Mouse (Mus musculus) kidney, embryonic 14.5 days (tissue): ENCODE results near the gene Man1a2. TPM values are rescaled to one million over a fixed set of nuclear protein-coding genes. Genes with fewer than 3 reads are reported as not detected.

Source experiments
- ATAC-seq: fragments of 200-750 bp; cut with Nextera tagmentation; 2 replicates; pipeline ENCODE4 v1.8.0; 2017; ENCODE audit warnings: moderate number of reproducible peaks, mild to moderate bottlenecking, moderate TSS enrichment, moderate library complexity; ENCODE audit not compliant: low FRiP score, low TSS enrichment
- H3K27ac ChIP-seq: fragments of 300-500 bp; sonication (generic); 2 replicates; pipeline ENCODE4 v1.5.1; 2014; ENCODE audit warnings: low read depth, mild to moderate bottlenecking, low read length, moderate library complexity, mixed read lengths
- H3K27me3 ChIP-seq: fragments of 300-500 bp; sonication (generic); 2 replicates; pipeline ENCODE4 v1.6.1; 2014; ENCODE audit warnings: mild to moderate bottlenecking, low read length; ENCODE audit not compliant: control insufficient read depth, insufficient read depth
- H3K36me3 ChIP-seq: fragments of 300-500 bp; sonication (generic); 2 replicates; pipeline ENCODE4 v1.6.1; 2014; ENCODE audit warnings: low read length, mixed read lengths; ENCODE audit not compliant: control insufficient read depth, insufficient read depth
- H3K4me1 ChIP-seq: fragments of 300-500 bp; sonication (generic); 2 replicates; pipeline ENCODE4 v1.6.1; 2014; ENCODE audit warnings: low read length, mixed read lengths; ENCODE audit not compliant: control insufficient read depth, insufficient read depth
- H3K4me2 ChIP-seq: fragments of 300-500 bp; sonication (generic); replicated peaks from 2 replicates; pipeline ENCODE4 v1.6.1; 2014; ENCODE audit warnings: low read depth, mild to moderate bottlenecking, low read length
- H3K4me3 ChIP-seq: fragments of 300-500 bp; sonication (generic); 2 replicates; pipeline ENCODE4 v1.5.1; 2014; ENCODE audit warnings: mild to moderate bottlenecking, low read length
- H3K9ac ChIP-seq: fragments of 300-500 bp; sonication (generic); 2 replicates; pipeline ENCODE4 v1.6.1; 2014; ENCODE audit warnings: low read depth, mild to moderate bottlenecking, low read length, moderate library complexity
- H3K9me3 ChIP-seq: fragments of 300-500 bp; sonication (generic); 2 replicates; pipeline ENCODE4 v1.6.1; 2016; ENCODE audit warnings: low read length; ENCODE audit not compliant: control insufficient read depth
- WGBS: fragments of 180-500 bp; shearing (Covaris S2); extraction: QIAGEN DNeasy Blood & Tissue Kit; methylation state at CpG from one replicate; pipeline ENCODE4 v1.1.7; 2014; 5-methylcytosine and 5-hydroxymethylcytosine counted together
- polyA plus RNA-seq: library from polyadenylated mRNA; unstranded; fragments of >200 nt; fragmentation: Nextera tagmentation; extraction: Ambion mirVana; gene quantifications from 2 replicates; pipeline ENCODE4 v1.2.1, GENCODE M21; 2014

Man1a2 gene
- polyA plus RNA-seq, 1 experiment from 2014 or later = 102 TPM

DNA sequence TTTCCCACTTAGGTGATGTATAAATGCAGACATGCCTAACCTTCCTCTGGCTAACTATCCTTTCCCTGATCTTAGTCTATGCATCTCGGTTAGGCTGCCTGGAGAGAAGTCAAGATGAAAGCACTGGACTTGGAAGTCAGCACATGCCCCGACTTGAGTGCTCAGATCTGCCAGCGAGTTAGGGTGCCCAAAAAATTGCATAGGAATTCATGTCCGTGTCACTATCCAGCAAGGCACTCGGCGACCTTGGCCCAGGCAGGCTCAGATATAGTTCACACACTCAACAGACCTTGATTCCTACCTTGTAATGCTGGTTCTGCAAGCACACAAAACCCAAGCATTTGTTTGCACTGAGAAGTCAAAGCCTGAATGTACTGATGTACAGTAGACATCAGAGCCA, 3.4 kb upstream of the Man1a2 start:
- H3K9me3 ChIP-seq = no peaks in the 10 kb centered on the region
- H3K4me2 ChIP-seq = no peak overlapping the region
- no peaks in the 10 kb centered on the region for H3K36me3 ChIP-seq
- H3K27ac ChIP-seq = no peak overlapping the region
- 0 out of 2 replicates have a peak, but pooled peaks cover 3% of the 10 kb centered on the region for H3K4me1 ChIP-seq
- 86% methylated on average over 6 of the region's 6 CpGs for WGBS
- H3K9ac ChIP-seq = no peak overlapping the region
- ATAC-seq = no peak
- no peaks in the 10 kb centered on the region for H3K27me3 ChIP-seq
- H3K4me3 ChIP-seq = no peak overlapping the region

- H3K27me3 ChIP-seq = no peaks in the 10 kb centered on the region
- H3K27ac ChIP-seq = no peak overlapping the region
- WGBS = 88% methylated on average over 8 of the region's 8 CpGs
- H3K9ac ChIP-seq = no peak overlapping the region
- H3K4me2 ChIP-seq = peak overlapping the region; percentile 86; the same call in 1 of the 2 replicates
- no peaks in the 10 kb centered on the region for H3K9me3 ChIP-seq
- H3K4me3 ChIP-seq = no peak overlapping the region
- no peak for ATAC-seq
- no peaks in the 10 kb centered on the region for H3K36me3 ChIP-seq
- peaks cover 6% of the 10 kb centered on the region for H3K4me1 ChIP-seq
Observed at GRCm38 (mm10) chr3:100686756-100687155, 1.5 kb upstream of the Man1a2 start.

- peak overlapping the region; percentile 79 for H3K4me3 ChIP-seq
- H3K4me1 ChIP-seq = peaks cover 12% of the 10 kb centered on the region
- WGBS = under 1% methylated on average over 45 of the region's 77 CpGs
- H3K27ac ChIP-seq = peak overlapping the region; percentile 94
- no peaks in the 10 kb centered on the region for H3K36me3 ChIP-seq
- ATAC-seq = peak; percentile 90
- peak overlapping the region; percentile 97 for H3K9ac ChIP-seq
- no peaks in the 10 kb centered on the region for H3K27me3 ChIP-seq
- H3K4me2 ChIP-seq = peak overlapping the region; percentile 86
- H3K9me3 ChIP-seq = no peaks in the 10 kb centered on the region
Observed at GRCm38 (mm10) chr3:100685763-100686370, 564 bp upstream of the Man1a2 start.

GRCm38 (mm10) chr3:100684234-100684975, 898 bp downstream of the Man1a2 start:
- Histone ChIP-seq H3K27ac (peak overlapping the region; percentile 94), H3K9me3 (no peaks in the 10 kb centered on the region), H3K4me1 (peaks cover 16% of the 10 kb centered on the region), H3K27me3 (no peaks in the 10 kb centered on the region), H3K36me3 (no peaks in the 10 kb centered on the region), H3K4me2 (peak overlapping the region; percentile 86), H3K9ac (peak overlapping the region; percentile 97), H3K4me3 (peak overlapping the region; percentile 79)
- no peak for ATAC-seq
- WGBS = under 1% methylated on average over 25 of the region's 25 CpGs

DNA sequence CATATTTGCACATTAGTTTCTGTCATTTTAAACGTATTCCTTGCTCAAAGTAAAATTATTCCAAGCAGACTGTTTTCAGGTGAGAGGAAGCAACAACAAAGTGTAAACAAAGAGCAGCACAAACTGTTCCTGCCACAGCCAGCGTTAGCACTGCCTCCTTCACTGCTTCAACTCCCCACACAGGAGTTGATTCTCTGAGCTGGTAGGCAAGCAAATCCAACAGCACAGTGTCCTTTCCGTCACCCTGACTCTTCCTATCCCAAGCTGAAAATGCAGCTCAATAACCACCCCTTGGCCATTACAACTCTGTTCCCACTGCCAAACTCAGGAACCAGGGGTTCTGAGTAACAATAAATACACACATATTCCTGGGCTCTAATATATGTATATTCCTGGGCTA, 2.5 kb downstream of the Man1a2 start:
- Histone ChIP-seq H3K4me2 (peak overlapping the region; percentile 86), H3K27ac (no peak overlapping the region), H3K27me3 (no peaks in the 10 kb centered on the region), H3K9ac (peak overlapping the region; percentile 48; the same call in 1 of the 2 replicates), H3K4me1 (peaks cover 16% of the 10 kb centered on the region), H3K36me3 (no peaks in the 10 kb centered on the region), H3K9me3 (no peaks in the 10 kb centered on the region), H3K4me3 (peak overlapping the region; percentile 40)
- no peak for ATAC-seq
- 22% methylated on average over 3 of the region's 3 CpGs for WGBS

GRCm38 (mm10) chr3:100682281-100682680, 3.0 kb downstream of the Man1a2 start:
- Histone ChIP-seq H3K4me1 (peaks cover 16% of the 10 kb centered on the region), H3K27me3 (no peaks in the 10 kb centered on the region), H3K9me3 (no peaks in the 10 kb centered on the region), H3K36me3 (no peaks in the 10 kb centered on the region), H3K4me2 (peak overlapping the region; percentile 86), H3K4me3 (peak overlapping the region; percentile 40; the same call in 1 of the 2 replicates), H3K27ac (no peak overlapping the region), H3K9ac (no peak overlapping the region)
- WGBS = 40% methylated on average over 4 of the region's 4 CpGs
- no peak for ATAC-seq

GRCm38 (mm10) chr3:100681448-100682092, 3.7 kb downstream of the Man1a2 start:
- peak overlapping the region; percentile 86 for H3K4me2 ChIP-seq
- no peaks in the 10 kb centered on the region for H3K27me3 ChIP-seq
- ATAC-seq = no peak
- peak overlapping the region; percentile 22 for H3K4me3 ChIP-seq
- H3K9ac ChIP-seq = no peak overlapping the region
- peaks cover 13% of the 10 kb centered on the region for H3K4me1 ChIP-seq
- H3K36me3 ChIP-seq = no peaks in the 10 kb centered on the region
- WGBS = 2% methylated on average over 11 of the region's 11 CpGs
- H3K27ac ChIP-seq = no peak overlapping the region
- peaks cover 2% of the 10 kb centered on the region; the same call in 1 of the 2 replicates for H3K9me3 ChIP-seq

DNA sequence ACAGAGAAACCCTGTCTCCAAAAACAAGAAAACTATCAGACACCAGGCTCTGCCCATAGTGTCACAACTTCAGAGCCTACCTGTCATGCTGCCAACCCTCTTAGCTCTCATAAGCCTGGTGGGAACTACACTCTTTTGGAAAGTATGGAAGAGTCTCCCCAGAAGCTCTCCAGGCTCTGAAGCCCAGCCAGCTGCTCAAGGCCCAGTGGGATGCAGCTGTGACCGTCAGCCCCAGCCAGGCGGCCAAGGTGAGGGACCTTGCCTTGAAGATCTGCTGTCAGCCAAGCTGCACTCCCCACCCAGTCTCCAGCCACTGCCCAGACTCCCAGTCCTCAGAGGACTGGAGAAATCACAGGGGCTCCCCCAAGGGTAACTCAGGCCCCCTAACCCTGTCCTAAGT, 5.1 kb downstream of the Man1a2 start:
- Histone ChIP-seq H3K9me3 (peaks cover 2% of the 10 kb centered on the region; the same call in 1 of the 2 replicates), H3K4me1 (peaks cover 12% of the 10 kb centered on the region), H3K27me3 (no peaks in the 10 kb centered on the region), H3K4me2 (no peak overlapping the region), H3K9ac (no peak overlapping the region), H3K36me3 (no peaks in the 10 kb centered on the region), H3K4me3 (no peak overlapping the region), H3K27ac (no peak overlapping the region)
- ATAC-seq = no peak
- WGBS = 74% methylated on average over 2 of the region's 2 CpGs
